Mouse (Mus musculus) limb, embryonic 12.5 days (tissue): ENCODE data around the gene Gm20388. TPM values are rescaled to one million over a fixed set of nuclear protein-coding genes. Genes with fewer than 3 reads are reported as not detected.
A peak's percentile ranks its signal among the peaks of the same experiment; 100 is the strongest.

Experiments used
- ATAC-seq: fragments of 200-750 bp; cut with Nextera tagmentation; 2 replicates; pipeline ENCODE4 v1.8.0; 2017; ENCODE audit warnings: low read depth, moderate TSS enrichment; ENCODE audit not compliant: insufficient number of reproducible peaks, insufficient read depth, low FRiP score, low TSS enrichment
- H3K27ac ChIP-seq: fragments of 300-500 bp; sonication (generic); 2 replicates; pipeline ENCODE4 v1.5.1; 2016; ENCODE audit warnings: mild to moderate bottlenecking, moderate library complexity
- H3K27me3 ChIP-seq: fragments of 300-500 bp; sonication (generic); 2 replicates; pipeline ENCODE4 v1.6.1; 2016; ENCODE audit warnings: mild to moderate bottlenecking, moderate library complexity
- H3K36me3 ChIP-seq: fragments of 300-500 bp; sonication (generic); 2 replicates; pipeline ENCODE4 v1.6.1; 2016; ENCODE audit warnings: mild to moderate bottlenecking, moderate library complexity
- H3K4me1 ChIP-seq: fragments of 300-500 bp; sonication (generic); replicated peaks from 2 replicates; pipeline ENCODE4 v1.6.1; 2016
- H3K4me2 ChIP-seq: fragments of 300-500 bp; sonication (generic); 2 replicates; pipeline ENCODE4 v1.6.1; 2016; ENCODE audit warnings: mild to moderate bottlenecking, moderate library complexity
- H3K4me3 ChIP-seq: fragments of 300-500 bp; sonication (generic); replicated peaks from 2 replicates; pipeline ENCODE4 v1.5.1; 2016; ENCODE audit warnings: mild to moderate bottlenecking
- H3K9ac ChIP-seq: fragments of 300-500 bp; sonication (generic); replicated peaks from 2 replicates; pipeline ENCODE4 v1.6.1; 2016; ENCODE audit warnings: mild to moderate bottlenecking, moderate library complexity
- H3K9me3 ChIP-seq: fragments of 300-500 bp; sonication (generic); 2 replicates; pipeline ENCODE4 v1.6.1; 2016; ENCODE audit warnings: mild to moderate bottlenecking, moderate library complexity
- WGBS: fragments of 180-500 bp; shearing (Covaris S2); methylation state at CpG from one replicate; pipeline ENCODE4 v1.1.7; 2016; 5-methylcytosine and 5-hydroxymethylcytosine counted together
- polyA plus RNA-seq: library from polyadenylated mRNA; unstranded; fragments of >200 nt; fragmentation: Nextera tagmentation; extraction: Ambion mirVana; gene quantifications from 2 replicates; pipeline ENCODE4 v1.2.1, GENCODE M21; 2016

Gm20388 gene
- polyA plus RNA-seq, 1 experiment from 2014 or later: not detected

DNA sequence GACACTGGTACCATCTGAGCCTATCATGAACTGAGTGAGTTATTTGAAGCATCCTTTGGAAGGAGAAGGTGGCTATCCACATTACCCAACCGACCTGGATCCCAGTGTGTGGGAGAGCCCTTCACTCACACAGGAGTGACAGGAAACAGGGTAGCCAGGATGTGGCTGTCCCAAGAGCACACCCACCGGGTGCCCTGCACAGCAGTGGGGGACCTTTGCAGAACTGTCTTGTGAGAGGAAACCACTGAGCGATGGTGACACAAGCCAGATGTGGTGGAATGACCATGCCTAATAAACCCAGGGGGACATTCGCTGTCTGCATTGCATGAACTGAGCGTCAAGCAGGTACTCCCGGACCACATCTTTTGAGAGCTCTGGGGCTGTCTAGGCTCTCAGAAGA lies 116.3 kb downstream of the Gm20388 start:
- ATAC-seq: no peak
- WGBS: 82% methylated on average over 6 of the region's 6 CpGs
- H3K36me3 ChIP-seq: no peaks in the 10 kb centered on the region
- H3K27ac ChIP-seq: no peak overlapping the region
- no peak overlapping the region for H3K4me3 ChIP-seq
- H3K4me1 ChIP-seq: peaks cover 22% of the 10 kb centered on the region
- no peak overlapping the region for H3K4me2 ChIP-seq
- no peaks in the 10 kb centered on the region for H3K9me3 ChIP-seq
- no peak overlapping the region for H3K9ac ChIP-seq
- H3K27me3 ChIP-seq: no peaks in the 10 kb centered on the region

DNA sequence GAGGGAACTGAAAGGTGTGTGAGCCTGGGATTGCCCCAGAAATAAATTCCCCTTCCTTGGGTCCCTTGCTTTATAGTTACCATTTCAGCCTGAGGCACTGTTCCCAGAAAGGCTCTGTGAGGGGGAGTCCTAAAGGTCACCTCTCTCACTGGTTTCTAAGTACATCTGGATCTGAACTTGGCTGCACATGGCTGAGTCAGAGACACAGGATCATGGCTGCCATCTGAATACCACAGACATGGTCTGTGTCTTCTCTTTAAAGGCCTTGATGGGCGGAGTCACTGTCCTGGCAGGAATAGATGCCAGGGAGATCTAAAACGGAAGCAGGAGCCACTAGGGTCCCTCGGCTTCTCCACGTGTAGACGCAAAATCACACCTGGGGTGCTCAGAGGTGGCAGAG lies 119.8 kb downstream of the Gm20388 start:
- WGBS: 60% methylated on average over 5 of the region's 5 CpGs
- H3K9ac ChIP-seq: no peak overlapping the region
- H3K4me1 ChIP-seq: peaks cover 35% of the 10 kb centered on the region
- H3K4me2 ChIP-seq: no peak overlapping the region
- H3K27ac ChIP-seq: no peak overlapping the region
- ATAC-seq: no peak
- H3K4me3 ChIP-seq: no peak overlapping the region
- H3K27me3 ChIP-seq: no peaks in the 10 kb centered on the region
- H3K9me3 ChIP-seq: no peaks in the 10 kb centered on the region
- no peaks in the 10 kb centered on the region; the same call in 1 of the 2 replicates for H3K36me3 ChIP-seq

DNA sequence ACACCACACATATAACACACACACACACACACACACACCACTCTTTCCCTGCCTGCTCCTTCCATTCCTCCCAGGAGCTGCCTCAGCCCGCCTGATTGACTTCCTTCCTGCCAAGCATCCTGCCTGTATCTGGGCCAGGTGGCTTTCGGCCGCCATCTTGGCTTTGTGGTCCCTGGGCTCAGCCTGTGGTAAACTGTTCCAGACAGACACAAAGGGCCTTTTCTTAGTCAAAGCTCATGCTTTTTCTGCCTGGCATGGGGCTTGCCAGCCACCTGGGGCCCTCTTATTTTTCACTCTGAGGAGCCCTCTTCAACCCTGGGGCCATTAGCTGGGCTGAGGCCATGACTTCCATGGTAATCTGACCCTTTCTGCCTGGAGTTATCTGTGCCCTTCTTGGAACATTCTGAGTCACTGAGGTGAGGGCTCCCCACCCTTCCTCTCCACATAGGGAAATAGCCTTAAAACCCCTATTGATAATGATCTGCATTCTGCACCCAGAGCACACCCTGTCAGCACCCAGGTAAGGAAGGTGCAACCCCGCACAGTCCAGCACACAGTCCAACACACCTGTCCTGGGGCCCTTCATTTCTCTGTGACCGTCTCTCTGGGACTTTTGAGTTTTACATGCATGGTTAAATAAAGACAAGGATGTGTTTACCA lies 122.0 kb downstream of the Gm20388 start:
- Histone ChIP-seq H3K4me1 (peaks cover 32% of the 10 kb centered on the region), H3K4me2 (no peak overlapping the region), H3K9me3 (no peaks in the 10 kb centered on the region), H3K27me3 (no peaks in the 10 kb centered on the region), H3K36me3 (no peaks in the 10 kb centered on the region; the same call in 1 of the 2 replicates), H3K27ac (no peak overlapping the region), H3K9ac (no peak overlapping the region), H3K4me3 (no peak overlapping the region)
- WGBS: 85% methylated on average over 5 of the region's 5 CpGs
- ATAC-seq: no peak

DNA sequence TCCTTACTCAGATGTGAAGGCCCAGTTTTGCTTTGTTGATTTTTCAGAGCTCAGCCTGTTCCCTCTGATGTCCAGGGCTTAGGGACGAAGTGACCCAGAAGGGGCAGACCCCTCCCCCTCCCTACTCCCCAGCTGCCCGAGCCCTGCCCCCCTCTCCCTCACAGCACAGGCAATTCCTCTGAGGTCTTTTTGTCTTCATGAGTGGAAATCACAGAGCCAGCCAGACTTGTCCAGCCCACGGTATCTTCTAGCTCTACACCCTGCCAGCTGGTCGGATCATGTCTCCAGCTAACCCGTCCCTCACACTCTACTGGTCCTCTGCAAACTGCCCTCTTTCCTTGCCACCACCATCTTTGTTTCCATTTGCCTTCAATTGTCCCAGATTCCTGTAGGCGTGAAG lies 123.8 kb downstream of the Gm20388 start:
- Histone ChIP-seq H3K9me3 (no peaks in the 10 kb centered on the region), H3K4me3 (no peak overlapping the region), H3K9ac (no peak overlapping the region), H3K4me1 (peaks cover 32% of the 10 kb centered on the region), H3K4me2 (no peak overlapping the region), H3K27me3 (no peaks in the 10 kb centered on the region), H3K36me3 (no peaks in the 10 kb centered on the region; the same call in 1 of the 2 replicates), H3K27ac (no peak overlapping the region)
- 41% methylated on average over 6 of the region's 6 CpGs for WGBS
- ATAC-seq: no peak

DNA sequence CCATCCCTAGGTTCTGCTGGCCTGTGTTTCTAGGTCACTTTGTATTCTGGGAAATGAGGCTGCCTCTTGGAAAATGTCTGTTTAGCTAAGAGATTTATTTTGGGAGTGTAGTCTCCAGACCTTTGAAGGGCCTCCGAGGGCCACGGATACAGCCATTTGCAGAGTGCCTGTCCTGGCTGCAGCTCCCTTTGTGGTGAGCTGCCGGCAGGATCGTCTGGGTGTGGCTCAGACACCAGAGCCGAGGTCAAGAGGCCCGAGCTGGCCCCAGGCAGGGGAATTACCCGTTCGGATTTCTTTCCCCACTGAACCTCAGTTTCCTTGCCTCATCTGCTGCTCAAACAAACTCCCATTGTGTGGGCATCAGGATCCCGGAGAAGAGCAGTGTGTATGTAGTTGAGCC lies 125.5 kb downstream of the Gm20388 start:
- H3K9ac ChIP-seq: no peak overlapping the region
- no peak overlapping the region for H3K27ac ChIP-seq

DNA sequence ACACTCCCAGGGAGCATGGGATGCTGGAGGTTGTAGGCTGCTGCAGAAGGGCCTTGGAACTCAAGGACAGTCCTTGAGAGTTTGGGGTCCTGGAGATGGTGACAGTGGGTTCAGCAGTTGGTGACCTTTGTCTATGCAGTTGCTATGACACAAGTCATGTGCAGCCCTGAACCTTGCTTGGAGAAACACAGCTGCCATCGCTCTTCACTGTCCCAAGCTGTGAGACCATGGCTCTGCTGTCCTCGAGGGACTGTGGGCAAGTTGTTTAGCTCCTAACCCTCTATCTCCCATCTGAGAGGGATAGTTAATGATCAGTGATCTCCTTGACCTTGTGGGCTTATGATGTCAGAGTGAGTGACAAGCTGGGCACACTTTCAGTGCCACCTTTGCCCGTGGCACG lies 125.9 kb downstream of the Gm20388 start:
- 79% methylated on average over 4 of the region's 4 CpGs for WGBS
- no peaks in the 10 kb centered on the region for H3K9me3 ChIP-seq
- H3K9ac ChIP-seq: no peak overlapping the region
- peaks cover 17% of the 10 kb centered on the region for H3K4me1 ChIP-seq
- H3K4me2 ChIP-seq: no peak overlapping the region
- H3K36me3 ChIP-seq: no peaks in the 10 kb centered on the region; the same call in 1 of the 2 replicates
- no peaks in the 10 kb centered on the region for H3K27me3 ChIP-seq
- no peak overlapping the region for H3K27ac ChIP-seq
- no peak for ATAC-seq
- H3K4me3 ChIP-seq: no peak overlapping the region

More for the DNA sequence above, 125.5 kb downstream of the Gm20388 start:
- Histone ChIP-seq H3K4me1 (peaks cover 22% of the 10 kb centered on the region), H3K9me3 (no peaks in the 10 kb centered on the region), H3K36me3 (no peaks in the 10 kb centered on the region; the same call in 1 of the 2 replicates), H3K4me2 (no peak overlapping the region), H3K4me3 (no peak overlapping the region), H3K27me3 (no peaks in the 10 kb centered on the region)
- 16% methylated on average over 9 of the region's 9 CpGs for WGBS
- ATAC-seq: no peak

DNA sequence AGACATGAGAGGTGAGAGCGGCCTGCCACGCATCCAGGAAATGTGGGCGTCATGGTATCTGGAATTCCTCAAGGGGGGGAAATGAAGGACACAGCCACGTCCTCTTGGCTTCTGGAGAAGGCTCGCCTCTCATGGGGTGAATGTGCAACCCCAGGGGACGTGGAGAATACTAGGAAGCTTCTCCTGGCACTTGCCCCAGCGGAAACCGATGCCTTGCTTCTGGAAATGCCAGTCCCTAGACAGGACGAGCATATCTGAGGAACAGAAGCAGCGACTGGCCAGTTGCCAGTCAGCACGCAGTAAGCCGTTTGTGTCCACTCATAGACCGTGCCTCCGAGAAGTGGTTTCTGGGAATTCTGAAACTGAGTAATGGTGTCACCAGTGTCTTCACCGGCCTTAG lies 126.6 kb downstream of the Gm20388 start:
- WGBS: 85% methylated on average over 15 of the region's 15 CpGs
- H3K36me3 ChIP-seq: no peaks in the 10 kb centered on the region; the same call in 1 of the 2 replicates
- no peak overlapping the region for H3K4me2 ChIP-seq
- no peak overlapping the region for H3K4me3 ChIP-seq
- no peaks in the 10 kb centered on the region for H3K9me3 ChIP-seq
- H3K27me3 ChIP-seq: no peaks in the 10 kb centered on the region
- peaks cover 12% of the 10 kb centered on the region; the same call in 1 of the 2 replicates for H3K4me1 ChIP-seq
- no peak overlapping the region for H3K27ac ChIP-seq
- no peak overlapping the region for H3K9ac ChIP-seq
- no peak for ATAC-seq

DNA sequence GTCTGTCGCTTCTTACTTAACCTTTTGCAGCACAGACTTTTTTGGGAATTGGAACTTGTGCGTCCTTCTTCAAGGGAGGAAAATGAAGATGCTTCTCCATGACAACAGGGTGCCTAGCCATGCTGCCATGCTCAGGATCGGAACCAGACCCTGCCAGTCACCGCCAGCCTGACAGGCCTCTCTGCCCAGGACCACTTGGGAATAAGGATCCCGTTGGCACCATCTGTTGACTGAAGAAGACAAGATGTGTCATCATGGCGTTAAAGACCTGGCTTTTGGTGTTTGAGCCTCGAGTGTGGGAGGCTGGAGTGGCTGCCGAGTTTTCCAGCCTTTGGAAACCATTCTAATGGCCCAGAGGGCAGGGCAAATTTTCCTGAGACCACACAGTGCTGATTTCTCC lies 127.0 kb downstream of the Gm20388 start:
- Histone ChIP-seq H3K36me3 (no peaks in the 10 kb centered on the region; the same call in 1 of the 2 replicates), H3K27me3 (no peaks in the 10 kb centered on the region), H3K9me3 (no peaks in the 10 kb centered on the region), H3K4me3 (no peak overlapping the region), H3K27ac (no peak overlapping the region), H3K9ac (no peak overlapping the region), H3K4me1 (peaks cover 9% of the 10 kb centered on the region; the same call in 1 of the 2 replicates), H3K4me2 (no peak overlapping the region)
- 81% methylated on average over 8 of the region's 8 CpGs for WGBS
- no peak for ATAC-seq

DNA sequence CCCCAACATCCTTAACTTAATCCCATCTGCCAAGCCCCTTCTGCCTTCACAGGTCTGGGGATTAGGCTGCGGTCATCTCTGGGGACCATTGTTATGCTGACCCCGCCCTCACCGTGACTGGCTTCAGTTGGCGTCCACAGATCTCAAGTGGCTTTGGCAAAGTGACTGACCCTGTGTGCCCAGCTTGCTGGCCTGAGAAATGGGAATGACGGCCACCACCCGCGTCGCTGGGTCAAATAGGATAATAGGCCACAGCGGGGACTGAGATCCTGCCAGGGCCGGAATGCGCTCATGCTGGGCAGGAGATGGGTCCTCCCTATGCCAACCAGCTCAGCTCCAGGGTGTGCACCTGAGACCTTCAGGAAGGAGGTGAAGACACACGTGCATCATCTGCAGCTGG lies 128.1 kb downstream of the Gm20388 start:
- Histone ChIP-seq H3K9me3 (no peaks in the 10 kb centered on the region), H3K27me3 (no peaks in the 10 kb centered on the region), H3K4me3 (no peak overlapping the region), H3K4me2 (no peak overlapping the region), H3K4me1 (peaks cover 8% of the 10 kb centered on the region; the same call in 1 of the 2 replicates), H3K36me3 (no peaks in the 10 kb centered on the region), H3K27ac (no peak overlapping the region), H3K9ac (no peak overlapping the region)
- WGBS: 92% methylated on average over 12 of the region's 12 CpGs
- no peak for ATAC-seq

DNA sequence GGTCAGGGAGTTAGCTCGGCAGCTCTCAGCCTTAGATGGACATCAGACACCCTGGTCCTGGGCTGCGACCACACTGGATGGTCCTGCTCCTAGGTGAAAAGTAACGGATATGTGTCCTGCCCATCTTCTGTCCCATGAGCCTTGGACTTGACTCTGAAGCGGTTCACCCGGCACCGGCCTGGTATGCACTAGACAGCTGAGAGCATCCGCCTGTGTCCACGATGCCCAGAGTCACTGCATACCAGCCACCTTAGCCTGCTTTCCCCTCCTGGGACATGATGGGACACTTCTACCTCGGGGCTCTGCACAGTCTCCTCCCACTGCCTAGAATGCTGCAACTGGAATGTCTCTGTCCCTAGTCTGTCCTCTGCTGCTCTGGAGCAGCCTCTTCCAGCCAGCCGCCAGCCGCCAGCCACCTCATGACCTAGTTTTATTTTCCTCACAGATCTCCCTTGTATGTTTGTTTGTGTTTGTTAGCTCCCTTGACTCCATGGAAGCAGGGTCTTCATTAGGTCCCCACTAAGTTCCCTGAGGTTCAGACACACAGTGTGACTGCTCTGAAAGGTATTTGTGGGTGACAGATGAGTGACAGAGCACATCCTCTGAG lies 128.8 kb downstream of the Gm20388 start:
- 81% methylated on average over 11 of the region's 11 CpGs for WGBS
- Histone ChIP-seq H3K4me1 (peaks cover 3% of the 10 kb centered on the region; the same call in 1 of the 2 replicates), H3K4me3 (no peak overlapping the region), H3K27me3 (no peaks in the 10 kb centered on the region), H3K4me2 (no peak overlapping the region), H3K27ac (no peak overlapping the region), H3K9ac (0 out of 2 replicates have a peak overlapping the region, but pooled peaks have one; percentile 5), H3K9me3 (no peaks in the 10 kb centered on the region), H3K36me3 (no peaks in the 10 kb centered on the region)
- ATAC-seq: no peak

DNA sequence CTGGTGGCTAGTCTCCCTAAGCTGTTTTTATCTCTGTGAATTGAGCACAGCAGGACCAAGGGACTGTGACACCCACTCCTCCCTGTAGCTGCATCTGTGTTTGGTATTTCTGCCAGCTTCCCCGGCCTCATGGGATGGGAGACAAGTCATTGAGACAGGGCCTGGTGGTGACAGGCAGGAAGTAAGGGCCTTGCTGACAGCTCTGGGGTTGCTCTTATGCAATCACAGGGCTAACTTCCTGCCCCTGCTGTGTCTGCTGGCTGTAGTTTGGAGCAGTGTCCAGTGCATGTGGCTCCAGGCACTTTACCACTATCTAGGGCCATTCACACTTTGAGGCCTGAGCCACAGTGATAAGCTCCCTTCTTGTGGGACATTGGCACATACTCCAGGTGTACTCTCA lies 130.2 kb downstream of the Gm20388 start:
- Histone ChIP-seq H3K36me3 (no peaks in the 10 kb centered on the region), H3K4me2 (no peak overlapping the region), H3K27me3 (no peaks in the 10 kb centered on the region), H3K27ac (no peak overlapping the region), H3K4me1 (peaks cover under 1% of the 10 kb centered on the region), H3K9me3 (no peaks in the 10 kb centered on the region), H3K4me3 (no peak overlapping the region), H3K9ac (no peak overlapping the region)
- ATAC-seq: no peak
- 45% methylated on average over 1 of the region's 1 CpGs for WGBS
